Mouse (Mus musculus): ENCODE data around the gene Inip.

GRCm38 (mm10) chr4:59805181-59805967, 4.0 kb upstream of the Inip start, which contains the start of gene Snx30:
- TF ChIP-seq CTCF (IDR thresholded peaks at IDR 0.05; ENCODE audit: low read depth), result no peak
- no peak for TF ChIP-seq EP300 (IDR thresholded peaks at IDR 0.05; ENCODE audit: low read depth)
